In the genomic region with DNA sequence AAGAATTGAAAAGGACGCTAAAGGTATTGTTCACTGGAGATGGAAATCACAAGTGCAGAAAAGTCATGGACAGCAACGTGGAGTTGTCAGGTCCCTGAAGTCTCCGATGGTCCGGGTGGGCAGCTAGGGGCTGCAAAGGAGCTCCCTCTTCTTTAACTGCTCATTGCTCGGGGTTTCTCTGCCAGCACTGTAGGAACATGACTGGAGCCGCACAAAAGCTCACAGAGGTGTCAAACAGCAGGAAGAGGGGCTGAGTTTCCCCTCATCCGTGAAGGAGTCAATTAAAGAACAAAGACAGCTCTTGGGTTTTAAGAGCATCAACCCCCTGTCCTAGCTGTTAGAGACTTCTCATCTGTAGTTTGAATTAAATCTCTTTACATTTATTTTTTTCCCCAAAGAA, we compare ENCODE assay signal across 19 mouse cellular contexts. TPM values are rescaled to one million over a fixed set of nuclear protein-coding genes. Genes with fewer than 3 reads are reported as not detected.
A peak's percentile ranks its signal among the peaks of the same experiment; 100 is the strongest.
DNase-seq lines count a peak whose midpoint lies in the region; ATAC-seq and TF ChIP-seq lines count a peak whose summit lies in the region.
"Had no signal": no experiment of that assay in that cellular context is flagged by ENCODE, and none has a peak within 500 bp of the region (broad histone marks: within the 10 kb centered on the region; RNA-seq: fewer than 3 reads in every experiment).

No protein-coding gene starts in this region.

- H3K27ac ChIP-seq in hindbrain, embryonic 16.5 days (ENCODE audit: low read depth, low read length) = no peak overlapping the region
- H3K27ac ChIP-seq in midbrain, postnatal 0 days (ENCODE audit: low read depth, low read length) = no peak overlapping the region
- H3K27ac ChIP-seq: heart, embryonic 10.5 days; limb, embryonic 15.5 days had no signal

- H3K9ac ChIP-seq in hindbrain, embryonic 16.5 days (ENCODE audit: low read depth, low read length) = no peak overlapping the region
- H3K9ac ChIP-seq in midbrain, postnatal 0 days (replicated peaks; ENCODE audit: low read length, poor library complexity, severe bottlenecking) = no peak overlapping the region
- H3K9ac ChIP-seq: limb, embryonic 15.5 days; lung, embryonic 14.5 days had no signal

- H3K4me2 ChIP-seq in hindbrain, embryonic 16.5 days (ENCODE audit: low read length) = peak overlapping the region; percentile 34; the same call in 1 of the 2 replicates
- H3K4me2 ChIP-seq in midbrain, postnatal 0 days (ENCODE audit: low read depth, low read length, poor library complexity, severe bottlenecking) = no peak overlapping the region
- H3K4me2 ChIP-seq: limb, embryonic 15.5 days; lung, embryonic 14.5 days had no signal

- WGBS in hindbrain, embryonic 16.5 days = 5% methylated on average over 7 of the region's 7 CpGs
- 8% methylated on average over 7 of the region's 7 CpGs for WGBS in midbrain, postnatal 0 days

- no peak overlapping the region for H3K4me3 ChIP-seq in hindbrain, embryonic 16.5 days (ENCODE audit: low read length)
- H3K4me3 ChIP-seq in midbrain, postnatal 0 days (ENCODE audit: low read depth, low read length) = no peak overlapping the region
- H3K4me3 ChIP-seq: heart, embryonic 10.5 days; limb, embryonic 15.5 days; megakaryocyte, embryonic 14.5 days had no signal

- ATAC-seq in hindbrain, embryonic 16.5 days = no peak
- ATAC-seq in midbrain, postnatal 0 days (ENCODE audit: low FRiP score) = no peak

- DNase-seq in embryo, embryonic 10 days (ENCODE audit: low spot score) = peak; percentile 64
- peak; percentile 41 for DNase-seq in embryo, embryonic 11 days
- DNase-seq in midbrain, postnatal 0 days (ENCODE audit: low spot score) = peak; percentile 9
- no peak for DNase-seq in gastrocnemius, postnatal 25 days
- no peak for DNase-seq in layer of hippocampus, postnatal 14 days (ENCODE audit: low spot score in 2 of 2)
- DNase-seq in cerebellum, postnatal 36 days = no peak
- DNase-seq: gastrocnemius, postnatal 10 days; kidney, adult 18-20 months; kidney, postnatal 4 days; layer of hippocampus, postnatal 36 days; lung, embryonic 14.5 days; right cerebral cortex, postnatal 14 days had no signal

- no peaks in the 10 kb centered on the region for H3K36me3 ChIP-seq in hindbrain, embryonic 16.5 days (ENCODE audit: control insufficient read depth, insufficient read depth, low read length)
- no peaks in the 10 kb centered on the region for H3K36me3 ChIP-seq in midbrain, postnatal 0 days (ENCODE audit: insufficient read depth, low read length)
- H3K36me3 ChIP-seq: heart, embryonic 10.5 days; limb, embryonic 15.5 days had no signal

- TF ChIP-seq CTCF in midbrain, postnatal 0 days (IDR thresholded peaks at IDR 0.05) = no peak

- H3K9me3 ChIP-seq in hindbrain, embryonic 16.5 days (ENCODE audit: control insufficient read depth, low read length) = no peaks in the 10 kb centered on the region
- H3K9me3 ChIP-seq in midbrain, postnatal 0 days (ENCODE audit: low read length) = no peaks in the 10 kb centered on the region
- H3K9me3 ChIP-seq: heart, embryonic 10.5 days; limb, embryonic 15.5 days; megakaryocyte, embryonic 14.5 days had no signal

- H3K27me3 ChIP-seq in hindbrain, embryonic 16.5 days (replicated peaks; ENCODE audit: control insufficient read depth, insufficient read depth, low read length) = no peaks in the 10 kb centered on the region
- H3K27me3 ChIP-seq in midbrain, postnatal 0 days (ENCODE audit: insufficient read depth, low read length) = 0 out of 2 replicates have a peak, but pooled peaks cover 3% of the 10 kb centered on the region
- H3K27me3 ChIP-seq: limb, embryonic 15.5 days; megakaryocyte, embryonic 14.5 days had no signal

- H3K4me1 ChIP-seq in hindbrain, embryonic 16.5 days (ENCODE audit: control insufficient read depth, insufficient read depth, low read depth, low read length) = no peaks in the 10 kb centered on the region; the same call in 1 of the 2 replicates
- no peaks in the 10 kb centered on the region for H3K4me1 ChIP-seq in midbrain, postnatal 0 days (ENCODE audit: insufficient read depth, low read length)
- H3K4me1 ChIP-seq: heart, embryonic 10.5 days; limb, embryonic 15.5 days; megakaryocyte, embryonic 14.5 days had no signal

RNA-seq across cellular contexts. Expression of gene Atoh1, which starts 44.5 kb away (rescaled TPM):
- 9.0 and 14.4 TPM in 2 replicates for polyA plus RNA-seq in hindbrain, embryonic 16.5 days (2015; fragmentation: Nextera tagmentation; extraction: Ambion mirVana)
- total RNA-seq in midbrain, postnatal 0 days (2014; rRNA removed) = 0.33 and 2.7 TPM in 2 replicates
- not detected in 2 replicates for polyA plus RNA-seq in midbrain, postnatal 0 days (2015; fragmentation: Nextera tagmentation; extraction: Ambion mirVana)
- not detected for total RNA-seq in gastrocnemius, postnatal 25 days (2021)
- not detected for total RNA-seq in layer of hippocampus, postnatal 14 days (2021)
- total RNA-seq: gastrocnemius, postnatal 10 days; heart, postnatal 25 days; layer of hippocampus, postnatal 36 days; neutrophil, adult 5-6 weeks had no signal
- polyA plus RNA-seq: cortical plate, adult 2 months; heart, embryonic 10.5 days; lung, embryonic 14.5 days had no signal

Comparison
In these comparisons a context has a peak if more than half of its experiments do, and no peak if none do; other contexts are left out.
1. DNase-seq: peak in embryo, embryonic 10 days (single experiment), embryo, embryonic 11 days (single experiment) and midbrain, postnatal 0 days (single experiment); none in gastrocnemius, postnatal 25 days (single experiment), layer of hippocampus, postnatal 14 days (0 of 2) and cerebellum, postnatal 36 days (0 of 2).